Mouse (Mus musculus) bone marrow, adult 2 months (tissue): ENCODE measurements around the gene Phf19.

Source experiments
- CTCF ChIP-seq: fragments of 200-500 bp; IDR thresholded peaks from 2 replicates; pipeline ENCODE4 v1.5.1; 2011; ENCODE audit warnings: low read length, control low read depth; ENCODE audit not compliant: control insufficient read depth, insufficient read depth
- POLR2A ChIP-seq: fragments of 200-500 bp; IDR thresholded peaks from 2 replicates; pipeline ENCODE4 v1.6.1; 2011; ENCODE audit warnings: low read depth, mild to moderate bottlenecking, control low read depth, low read length, borderline replicate concordance; ENCODE audit not compliant: control insufficient read depth

DNA sequence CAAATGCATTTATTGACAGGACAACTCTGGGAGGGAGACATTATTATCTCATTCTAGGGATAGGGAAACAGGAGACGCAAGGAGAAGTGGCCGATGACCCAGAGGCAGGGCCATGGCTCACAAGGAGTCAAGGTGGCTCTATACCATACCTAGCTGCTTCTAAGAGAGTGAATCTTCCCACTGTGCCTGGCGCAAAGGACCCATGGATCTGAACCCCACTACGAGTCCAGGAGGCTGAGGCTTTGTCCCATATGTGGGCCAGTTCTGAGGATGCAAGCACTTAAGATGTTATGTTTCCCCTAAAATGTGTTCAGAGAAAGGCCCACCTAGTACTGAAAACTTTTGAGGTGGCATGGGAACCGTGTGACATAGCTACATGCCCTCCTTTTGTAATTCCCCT is 2.0 kb downstream of the Phf19 start:
- TF ChIP-seq CTCF (no peak), POLR2A (no peak)
